Mouse (Mus musculus) neural tube, embryonic 15.5 days (tissue): ENCODE results near the gene Myo9a. TPM values are rescaled to one million over a fixed set of nuclear protein-coding genes. Genes with fewer than 3 reads are reported as not detected.

Experiments used
- ATAC-seq: fragments of 200-750 bp; cut with Nextera tagmentation; 2 replicates; pipeline ENCODE4 v1.8.0; 2017; ENCODE audit warnings: mild to moderate bottlenecking, moderate TSS enrichment, moderate library complexity; ENCODE audit not compliant: low FRiP score
- H3K27ac ChIP-seq: fragments of 300-500 bp; sonication (generic); replicated peaks from 2 replicates; pipeline ENCODE4 v1.5.1; 2015; ENCODE audit warnings: mild to moderate bottlenecking, inconsistent platforms
- H3K27me3 ChIP-seq: fragments of 300-500 bp; sonication (generic); replicated peaks from 2 replicates; pipeline ENCODE4 v1.6.1; 2015; ENCODE audit warnings: inconsistent platforms
- H3K36me3 ChIP-seq: fragments of 300-500 bp; sonication (generic); 2 replicates; pipeline ENCODE4 v1.6.1; 2015; ENCODE audit warnings: inconsistent platforms
- H3K4me1 ChIP-seq: fragments of 300-500 bp; sonication (generic); 2 replicates; pipeline ENCODE4 v1.6.1; 2015; ENCODE audit warnings: inconsistent platforms
- H3K4me2 ChIP-seq: fragments of 300-500 bp; sonication (generic); 2 replicates; pipeline ENCODE4 v1.6.1; 2015; ENCODE audit warnings: inconsistent platforms, mild to moderate bottlenecking, moderate library complexity
- H3K4me3 ChIP-seq: fragments of 300-500 bp; sonication (generic); replicated peaks from 2 replicates; pipeline ENCODE4 v1.5.1; 2015; ENCODE audit warnings: mild to moderate bottlenecking, inconsistent platforms
- H3K9ac ChIP-seq: fragments of 300-500 bp; sonication (generic); replicated peaks from 2 replicates; pipeline ENCODE4 v1.6.1; 2015; ENCODE audit warnings: mild to moderate bottlenecking, inconsistent platforms
- H3K9me3 ChIP-seq: fragments of 300-500 bp; sonication (generic); replicated peaks from 2 replicates; pipeline ENCODE4 v1.6.1; 2016; ENCODE audit warnings: inconsistent platforms
- WGBS: fragments of 180-500 bp; shearing (Covaris S2); methylation state at CpG from one replicate; pipeline ENCODE4 v1.1.7; 2015; ENCODE audit warnings: mixed read lengths; 5-methylcytosine and 5-hydroxymethylcytosine counted together
- polyA plus RNA-seq: library from polyadenylated mRNA; unstranded; fragments of >200 nt; fragmentation: Nextera tagmentation; extraction: Ambion mirVana; gene quantifications from 2 replicates; pipeline ENCODE4 v1.2.1, GENCODE M21; 2015

Gene Myo9a
- polyA plus RNA-seq, 1 experiment from 2014 or later: 23.8 TPM

GRCm38 (mm10) chr9:59969383-59969782 lies 218.7 kb downstream of the Myo9a start:
- H3K4me2 ChIP-seq: no peak overlapping the region
- peaks cover 8% of the 10 kb centered on the region; the same call in 1 of the 2 replicates for H3K4me1 ChIP-seq
- H3K36me3 ChIP-seq: no peaks in the 10 kb centered on the region
- no peak overlapping the region for H3K4me3 ChIP-seq
- H3K27me3 ChIP-seq: no peaks in the 10 kb centered on the region
- no peaks in the 10 kb centered on the region for H3K9me3 ChIP-seq
- H3K27ac ChIP-seq: no peak overlapping the region
- no peak overlapping the region for H3K9ac ChIP-seq
- WGBS: 36% methylated on average over 6 of the region's 6 CpGs
- peak; percentile 86; the same call in 1 of the 2 replicates for ATAC-seq

DNA sequence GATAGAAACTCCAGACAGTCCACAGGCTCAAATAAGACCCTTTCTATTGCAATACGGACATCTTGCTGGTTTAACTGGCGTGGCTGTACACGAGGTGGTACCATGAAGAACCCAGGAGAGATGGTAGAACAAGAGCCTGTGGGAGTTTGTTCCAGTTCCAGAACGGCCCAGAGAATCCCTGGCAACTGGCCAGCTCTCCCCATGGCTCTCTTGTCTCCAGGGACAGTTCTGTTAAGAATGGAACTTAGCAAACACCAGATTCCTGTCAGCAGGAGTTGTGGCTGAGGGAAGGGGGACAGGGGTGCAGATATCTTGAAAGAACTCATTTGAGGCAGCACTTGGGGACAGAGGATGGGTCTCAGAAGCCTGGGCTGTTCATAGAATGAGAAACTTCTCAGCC lies 220.6 kb downstream of the Myo9a start:
- no peak overlapping the region for H3K27ac ChIP-seq
- H3K36me3 ChIP-seq: no peaks in the 10 kb centered on the region
- 68% methylated on average over 4 of the region's 4 CpGs for WGBS
- no peak for ATAC-seq
- peaks cover 4% of the 10 kb centered on the region; the same call in 1 of the 2 replicates for H3K4me1 ChIP-seq
- H3K27me3 ChIP-seq: no peaks in the 10 kb centered on the region
- no peak overlapping the region for H3K4me2 ChIP-seq
- H3K4me3 ChIP-seq: no peak overlapping the region
- H3K9ac ChIP-seq: no peak overlapping the region
- no peaks in the 10 kb centered on the region for H3K9me3 ChIP-seq

Other genes with a start within 250 kb of the Myo9a start
- gene Hexa, start 211.4 kb upstream of the Myo9a start, polyA plus RNA-seq: 59.9 and 64.3 TPM in 2 replicates
- 0.83 and 1.3 TPM in 2 replicates for gene Tmem202, start 211.0 kb upstream of the Myo9a start, polyA plus RNA-seq
- 30.5 and 35.8 TPM in 2 replicates for gene Celf6, start 173.0 kb upstream of the Myo9a start, polyA plus RNA-seq
- gene Parp6, start 133.6 kb upstream of the Myo9a start, polyA plus RNA-seq: 180 and 208 TPM in 2 replicates
- 997 and 1,089 TPM in 2 replicates for gene Pkm, start 94.5 kb upstream of the Myo9a start, polyA plus RNA-seq
- 3.8 and 4.2 TPM in 2 replicates for gene Gramd2, start 70.8 kb upstream of the Myo9a start, polyA plus RNA-seq
- gene Senp8, start 186 bp upstream of the Myo9a start, polyA plus RNA-seq: 8.4 and 11.3 TPM in 2 replicates
- gene Nr2e3, start 209.8 kb downstream of the Myo9a start, polyA plus RNA-seq: not detected in 2 replicates